Mouse (Mus musculus): ENCODE measurements around the gene Erp27. TPM values are rescaled to one million over a fixed set of nuclear protein-coding genes. Genes with fewer than 3 reads are reported as not detected.
A peak's percentile ranks its signal among the peaks of the same experiment; 100 is the strongest.
"Not testable (repeated sequence)": the region's sequence is repeated elsewhere in the genome, so short reads cannot be mapped to it uniquely, and the experiment has no call there.

The Erp27 gene
- polyA plus RNA-seq, 2 experiments from 2014 or later: 0.50 to 0.54 TPM

- ATAC-seq: no peak
Measured at GRCm38 (mm10) chr6:136906937-136907293, 15.1 kb downstream of the Erp27 start.

DNA sequence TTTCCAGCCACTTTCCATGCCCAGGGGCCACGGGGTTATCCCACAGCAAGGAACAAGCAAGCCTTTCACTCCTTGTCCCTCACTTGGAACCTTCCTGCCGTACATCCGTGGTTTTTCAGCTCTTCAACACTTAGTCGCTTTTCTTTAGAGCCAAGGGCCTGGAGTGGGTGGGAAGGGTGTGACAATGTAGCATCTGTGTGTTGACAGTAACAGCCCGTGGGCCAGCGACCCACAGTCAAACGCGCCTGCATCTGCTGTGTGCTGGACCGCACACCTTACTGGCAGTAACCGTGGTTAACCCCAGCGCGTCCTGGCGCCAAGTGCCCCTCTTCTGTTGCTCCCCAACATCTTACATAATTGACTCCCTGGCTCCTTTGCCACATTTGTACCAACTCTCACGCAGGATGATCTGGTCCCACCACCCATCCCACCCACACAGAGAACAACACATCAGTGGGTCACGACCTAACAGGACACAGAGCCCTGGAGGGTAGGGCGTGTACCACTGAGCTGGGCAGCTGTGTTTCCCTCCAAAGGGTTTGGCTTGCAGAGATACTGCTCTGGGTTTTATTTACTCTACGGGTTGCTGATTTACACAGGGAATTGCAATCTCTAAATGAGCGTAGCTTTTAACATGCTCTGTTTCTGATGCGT is 15.6 kb downstream of the Erp27 start:
- ATAC-seq: no peak

DNA sequence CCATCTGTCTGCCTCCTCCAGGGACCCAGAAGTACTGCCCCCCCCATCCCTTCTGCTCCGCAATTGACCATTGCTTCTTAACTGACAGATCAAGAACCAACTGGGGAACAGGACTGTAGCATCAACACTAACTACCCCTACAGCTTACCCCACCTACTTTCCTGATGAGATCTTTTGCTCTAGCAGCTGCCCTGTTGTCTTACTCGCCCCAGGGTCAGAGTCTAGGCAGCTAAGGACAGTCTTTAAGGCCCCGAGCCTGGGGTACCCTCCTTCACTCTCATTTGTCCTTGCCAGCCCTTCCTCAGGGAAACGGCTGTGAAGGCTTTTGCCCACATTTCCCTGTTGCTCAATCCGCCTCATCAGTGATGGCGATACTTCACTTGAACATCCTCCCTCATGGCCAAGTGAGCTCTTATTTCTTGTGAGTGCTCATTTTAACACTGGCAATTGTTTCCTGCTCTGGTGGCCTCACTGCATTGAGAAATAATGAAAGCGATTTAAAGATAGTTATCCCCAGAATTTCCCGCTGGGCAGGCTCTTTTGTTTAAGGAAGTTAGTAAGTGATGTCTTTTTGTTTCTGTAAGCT is 18.0 kb downstream of the Erp27 start:
- ATAC-seq: peak; percentile 24

DNA sequence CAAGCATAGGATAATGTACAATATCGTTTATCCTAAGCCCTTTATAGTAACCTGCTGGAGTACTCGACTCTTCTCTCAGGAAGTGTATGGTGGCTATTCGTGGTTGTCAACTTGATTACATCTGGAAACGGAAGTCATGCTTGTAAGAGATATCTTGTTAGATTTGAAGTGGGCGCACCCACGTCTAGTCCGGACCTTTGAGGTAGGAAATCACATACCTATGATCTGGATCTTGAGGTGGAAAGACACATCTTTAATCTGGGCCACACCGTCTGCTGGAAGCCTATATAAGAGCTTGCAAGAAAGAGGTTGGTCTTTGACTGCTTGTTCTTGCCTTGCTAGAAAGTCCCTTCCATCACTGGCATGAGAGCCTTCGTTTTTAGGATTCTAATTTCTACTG is 19.5 kb downstream of the Erp27 start:
- ATAC-seq: peak; percentile 50

DNA sequence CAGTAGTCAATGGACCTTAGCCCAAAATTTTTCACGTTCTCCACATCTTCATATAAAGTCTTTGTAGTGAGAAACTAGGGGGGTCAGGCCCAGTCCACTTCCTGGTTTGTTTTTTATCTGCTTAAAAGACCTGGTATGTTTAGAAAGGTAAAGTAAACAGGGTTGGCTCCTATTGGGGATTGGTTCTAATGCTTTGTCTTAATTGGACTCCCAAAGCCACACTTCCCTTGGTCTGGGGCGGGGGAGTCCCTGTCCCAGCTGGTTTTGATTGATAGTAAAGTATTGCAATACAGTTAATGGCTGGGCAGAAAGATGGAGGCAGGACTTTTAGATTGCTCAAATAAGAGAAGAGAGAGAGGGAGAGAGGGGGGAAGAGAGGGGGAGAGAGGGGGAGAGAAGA is 21.0 kb downstream of the Erp27 start:
- no peak for ATAC-seq

GRCm38 (mm10) chr6:136900369-136901009 is 21.5 kb downstream of the Erp27 start:
- peak; percentile 28 for ATAC-seq

GRCm38 (mm10) chr6:136898954-136899353 is 23.0 kb downstream of the Erp27 start:
- peak; percentile 74 for ATAC-seq

- ATAC-seq: no peak
Measured at GRCm38 (mm10) chr6:136898222-136898621, 23.8 kb downstream of the Erp27 start.

DNA sequence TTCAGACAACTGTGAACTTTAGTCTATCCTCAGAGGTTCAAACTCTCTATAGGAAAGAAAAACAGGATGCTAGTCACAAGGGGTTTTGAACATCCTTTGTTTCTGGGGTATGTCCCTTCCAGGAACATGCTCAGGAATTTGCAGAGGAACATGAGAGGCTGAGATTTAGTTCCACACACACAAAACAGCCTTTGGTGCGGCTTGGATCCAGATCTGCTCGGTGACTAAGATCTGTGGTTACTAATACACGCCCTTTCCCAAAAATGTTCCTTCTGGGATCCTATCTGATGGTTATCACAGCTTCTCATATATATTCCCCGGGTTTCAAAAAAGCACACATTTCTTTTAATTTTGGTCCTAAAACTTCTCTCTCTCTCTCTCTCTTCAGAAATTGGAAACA is 24.2 kb downstream of the Erp27 start:
- no peak for ATAC-seq

- no peak for ATAC-seq
Measured at GRCm38 (mm10) chr6:136894532-136895339, 27.2 kb downstream of the Erp27 start.

DNA sequence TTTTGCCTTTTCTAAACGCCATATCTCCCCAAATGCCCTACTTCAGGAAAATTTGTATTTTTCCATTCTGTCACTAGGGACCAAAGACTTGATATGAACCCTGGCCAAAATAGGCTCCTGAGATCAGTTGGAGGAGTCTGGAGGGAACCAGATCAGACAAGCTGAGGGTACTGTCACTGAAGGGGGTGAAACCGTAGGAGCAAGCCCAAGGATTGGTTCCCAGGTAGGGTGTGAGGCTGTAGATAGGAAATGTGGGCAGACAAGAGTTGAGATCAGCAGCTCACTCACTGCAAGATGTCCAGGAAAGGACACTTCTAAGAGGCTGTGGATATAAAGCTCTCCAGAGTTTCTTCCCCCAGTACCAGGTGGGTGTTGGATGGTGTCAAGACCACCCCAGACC is 30.0 kb downstream of the Erp27 start:
- ATAC-seq: no peak

- no peak for ATAC-seq
Measured at GRCm38 (mm10) chr6:136889554-136889953, 32.4 kb downstream of the Erp27 start.

DNA sequence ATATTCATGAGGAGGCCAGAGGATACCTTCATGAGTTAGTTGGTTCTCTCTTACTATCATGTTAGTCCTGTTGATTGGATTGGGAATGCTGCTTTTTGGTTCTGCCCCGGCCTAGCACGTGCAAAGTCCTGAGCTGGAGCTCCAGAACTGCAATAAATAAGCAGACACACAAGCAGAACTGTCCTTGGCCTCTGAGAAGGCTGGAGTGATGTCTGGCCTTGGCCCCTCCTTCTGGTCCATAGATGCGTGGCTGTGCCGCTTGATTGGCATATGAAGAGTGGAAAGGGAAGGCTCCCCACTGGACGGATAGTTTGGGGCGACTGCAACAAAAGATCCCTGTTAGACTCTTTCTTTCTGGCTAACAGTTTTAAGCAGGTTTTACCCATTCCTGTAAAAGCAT is 32.9 kb downstream of the Erp27 start:
- no peak for ATAC-seq

- no peak for ATAC-seq
Measured at GRCm38 (mm10) chr6:136887854-136888253, 34.1 kb downstream of the Erp27 start.

DNA sequence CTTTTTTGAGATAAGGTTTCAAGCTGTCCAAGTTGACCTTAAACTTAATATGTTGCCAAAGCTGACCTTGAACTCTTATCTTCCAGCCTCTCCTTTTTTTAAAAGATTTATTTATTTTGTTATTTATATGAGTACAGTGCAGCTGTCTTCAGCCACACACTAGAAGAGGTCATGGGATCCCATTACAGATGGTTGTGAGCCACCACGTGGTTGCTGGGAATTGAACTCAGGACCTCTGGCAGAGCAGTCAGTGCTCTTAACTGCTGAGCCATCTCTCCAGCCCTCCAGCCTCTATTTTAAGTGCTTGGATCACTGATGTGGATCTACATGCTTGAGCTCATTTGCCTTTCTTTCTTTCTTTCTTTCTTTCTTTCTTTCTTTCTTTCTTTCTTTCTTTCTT is 37.2 kb downstream of the Erp27 start:
- not testable (repeated sequence) for ATAC-seq

- ATAC-seq: no peak
Measured at GRCm38 (mm10) chr6:136883961-136884360, 38.0 kb downstream of the Erp27 start.

DNA sequence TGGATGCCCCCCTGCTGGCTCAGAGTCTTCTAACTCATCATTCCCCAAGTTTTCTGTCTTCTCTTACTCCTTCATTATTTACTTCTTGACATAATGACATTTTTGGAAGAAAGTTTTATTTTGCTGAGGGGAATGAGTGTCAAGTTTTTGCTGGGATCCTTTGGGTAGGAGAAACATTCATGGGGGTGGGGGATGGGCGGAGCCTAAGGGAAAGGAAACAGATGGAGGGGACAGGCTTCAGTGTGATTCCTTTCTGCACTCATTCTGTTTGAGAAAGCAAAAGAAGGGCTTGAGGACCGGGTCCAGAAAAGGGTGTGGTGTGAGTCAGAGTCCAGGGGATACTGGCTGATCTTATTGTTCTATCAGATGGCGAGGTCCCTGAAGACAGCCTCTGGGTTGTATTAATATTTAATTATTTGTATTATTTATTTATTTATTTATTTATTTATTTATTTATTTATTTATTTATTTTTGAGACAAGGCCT is 38.5 kb downstream of the Erp27 start:
- no peak for ATAC-seq

DNA sequence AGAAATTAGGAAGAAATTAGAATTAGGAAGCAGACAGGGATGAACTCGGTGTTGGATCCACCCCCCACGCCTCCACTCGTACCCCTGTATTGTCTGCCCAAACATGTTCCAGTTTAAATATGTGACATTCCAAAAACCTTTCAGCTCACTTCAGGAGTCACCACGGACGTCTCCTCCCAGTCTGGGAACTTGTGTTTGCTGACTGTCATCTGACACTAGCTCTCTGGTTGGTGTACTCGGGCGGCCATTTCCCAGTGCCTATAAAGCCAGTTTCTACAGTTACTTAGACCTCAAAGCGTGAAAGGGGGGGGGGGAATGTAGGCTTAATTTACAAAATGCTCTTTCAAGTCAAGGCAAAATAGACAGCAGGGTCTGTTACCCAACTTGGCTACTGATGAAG is 40.3 kb downstream of the Erp27 start:
- no peak for ATAC-seq

DNA sequence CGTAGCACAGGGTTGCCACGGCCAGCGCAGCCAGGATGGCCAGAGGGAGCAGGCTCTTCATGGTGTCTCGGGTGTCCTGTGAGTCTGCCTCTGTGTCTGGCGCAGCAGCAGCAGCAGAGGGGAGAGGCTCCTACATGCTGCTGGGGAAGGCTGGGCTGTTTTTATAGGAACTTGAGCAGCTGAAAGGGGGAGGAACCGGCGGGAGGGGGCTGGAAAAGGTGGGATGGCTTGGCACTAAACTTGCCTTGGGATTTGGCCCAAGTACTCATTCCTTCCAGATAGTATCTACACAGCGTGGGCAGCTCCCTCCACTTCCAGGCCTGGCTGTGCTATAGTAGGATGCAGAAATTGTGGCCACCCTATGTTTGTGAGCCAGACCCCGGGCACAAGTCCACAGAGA is 46.3 kb downstream of the Erp27 start, which contains the start of gene Mgp:
Gene Mgp (minus strand): TSS at position 154 of the 400 bp plus-strand sequence.
- no peak for ATAC-seq

DNA sequence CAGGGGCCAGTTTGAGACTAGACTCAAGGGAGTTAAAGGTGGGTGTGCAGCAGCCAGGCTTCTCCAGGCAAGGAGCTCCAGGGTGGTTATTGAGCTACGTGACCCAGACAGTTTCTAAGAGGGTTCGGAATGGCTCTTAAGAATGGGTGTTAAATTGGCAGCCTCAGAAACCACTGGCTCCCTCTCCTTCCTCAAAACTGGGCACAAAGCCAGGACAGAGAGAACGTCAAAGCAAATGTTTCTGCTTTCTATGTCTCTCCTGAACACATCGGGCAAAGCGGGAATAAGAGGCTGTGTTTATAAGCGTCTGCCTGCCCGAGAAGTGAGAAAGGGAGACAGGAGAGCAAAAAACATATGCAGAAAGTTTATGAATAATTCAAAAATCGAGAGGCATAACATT is 47.4 kb downstream of the Erp27 start:
- no peak for ATAC-seq

GRCm38 (mm10) chr6:136868921-136869320 is 53.1 kb downstream of the Erp27 start:
- no peak for ATAC-seq

GRCm38 (mm10) chr6:136866150-136866549 is 55.8 kb downstream of the Erp27 start:
- ATAC-seq: no peak

GRCm38 (mm10) chr6:136865360-136865759 is 56.6 kb downstream of the Erp27 start:
- ATAC-seq: no peak
